Mouse (Mus musculus) heart, postnatal 4 days (tissue): ENCODE measurements around the gene Bcs1l. TPM values are rescaled to one million over a fixed set of nuclear protein-coding genes. Genes with fewer than 3 reads are reported as not detected.
A peak's percentile ranks its signal among the peaks of the same experiment; 100 is the strongest.

Experiments
- DNase-seq: peaks from one replicate; pipeline ENCODE4 v3.0.0; 2021
- total RNA-seq, 2 experiments: library from RNA; stranded (reverse); gene quantifications; 2 replicates each; pipeline ENCODE4 v1.2.3; 2021

Bcs1l gene
- 10 to 100 TPM; 21.7 to 22.5 TPM for total RNA-seq

DNA sequence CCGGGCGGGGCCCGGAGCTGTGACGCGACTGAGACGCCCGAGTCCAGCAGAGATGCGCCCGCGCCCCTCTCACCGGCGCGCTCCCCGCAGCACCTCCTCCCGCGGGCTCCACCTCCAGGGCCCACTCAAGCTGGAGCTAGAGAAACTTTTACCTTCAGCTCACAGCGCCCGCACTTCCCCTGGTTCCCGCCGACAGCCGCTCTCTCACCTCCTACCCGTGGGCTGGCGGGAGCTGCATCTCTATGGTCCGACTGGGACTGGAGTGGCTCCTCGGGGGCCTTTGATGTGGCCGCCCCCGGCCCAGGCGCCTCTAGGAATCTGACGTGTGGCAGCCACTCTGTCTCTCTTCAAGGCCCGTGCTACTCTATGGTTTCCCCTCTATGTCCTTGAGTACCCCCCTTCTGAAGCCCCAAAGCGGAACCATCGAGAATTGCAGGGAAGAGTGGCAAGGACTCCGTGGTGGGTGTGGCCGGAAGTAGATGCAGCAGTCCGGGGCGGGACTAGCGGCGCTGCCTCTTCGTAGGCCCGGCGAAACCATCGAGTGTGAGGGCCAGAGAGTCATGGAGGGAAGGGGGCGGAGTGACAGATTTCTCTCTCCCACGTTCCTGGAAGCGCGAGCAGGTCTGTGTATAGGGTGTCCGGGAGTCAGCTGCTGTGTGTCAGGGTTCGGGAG, at the start of gene Bcs1l, which contains the start of gene Zfp142:
Gene Bcs1l (plus strand): TSS at position 517 of the 673 bp plus-strand sequence.
Gene Zfp142 (minus strand): TSS at position 474 of the 673 bp plus-strand sequence.
- peak; percentile 99 for DNase-seq

- no peak for DNase-seq
Observed at GRCm38 (mm10) chr1:74538650-74539049, 49.4 kb upstream of the Bcs1l start.

DNA sequence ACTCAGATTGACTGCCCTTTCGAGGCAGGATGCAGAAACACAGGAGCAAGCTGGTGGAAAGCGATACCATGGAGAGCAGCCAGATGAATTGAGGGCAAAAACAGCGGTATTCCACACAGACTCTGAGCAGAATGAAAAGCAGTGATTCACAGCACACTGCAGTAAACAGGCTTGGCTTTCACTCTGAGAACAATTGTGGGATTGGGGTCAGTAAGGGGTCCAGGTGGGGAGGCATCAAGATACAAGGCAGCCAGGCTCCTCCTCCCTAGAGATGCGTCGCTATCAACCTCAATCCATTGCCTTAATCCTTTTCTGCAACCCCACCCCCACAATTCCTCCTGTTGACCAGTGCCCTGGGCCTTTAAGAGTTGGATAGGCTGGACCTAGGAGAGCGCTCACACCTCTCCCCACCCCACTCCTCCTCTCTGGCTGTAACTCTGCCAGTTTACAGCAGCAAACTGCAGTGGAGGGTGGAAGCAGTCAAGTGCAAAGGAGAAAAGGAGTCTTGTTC, 45.6 kb upstream of the Bcs1l start, which contains the start of gene Plcd4:
Gene Plcd4 (plus strand): TSS at position 438 of the 511 bp plus-strand sequence.
- DNase-seq, result no peak

GRCm38 (mm10) chr1:74544184-74544583, 43.9 kb upstream of the Bcs1l start, which contains the start of gene Usp37:
Gene Usp37 (minus strand): TSS chr1:74544284.
- no peak for DNase-seq

- no peak for DNase-seq
Observed at GRCm38 (mm10) chr1:74559061-74559460, 29.0 kb upstream of the Bcs1l start.

DNA sequence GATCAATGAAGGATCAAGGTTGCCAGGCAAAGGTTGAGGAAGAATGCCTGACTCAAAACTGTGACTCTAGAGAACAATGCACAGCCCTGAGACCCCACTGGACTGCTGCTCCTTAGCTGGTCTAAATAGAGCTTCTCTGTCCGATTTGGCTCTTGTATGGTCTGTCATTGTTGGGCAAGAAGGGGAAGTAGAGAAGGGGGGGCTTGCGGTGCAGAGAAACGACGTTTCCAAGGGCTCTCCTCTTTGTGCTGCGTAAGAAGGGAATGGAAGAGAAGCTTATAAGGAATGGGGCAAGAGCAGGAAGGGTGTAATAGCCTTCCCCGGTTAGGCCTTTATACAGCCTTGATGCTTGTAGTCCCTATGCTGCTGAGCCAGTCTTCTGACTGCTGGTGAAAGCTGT, 22.3 kb upstream of the Bcs1l start:
- DNase-seq, result no peak

DNA sequence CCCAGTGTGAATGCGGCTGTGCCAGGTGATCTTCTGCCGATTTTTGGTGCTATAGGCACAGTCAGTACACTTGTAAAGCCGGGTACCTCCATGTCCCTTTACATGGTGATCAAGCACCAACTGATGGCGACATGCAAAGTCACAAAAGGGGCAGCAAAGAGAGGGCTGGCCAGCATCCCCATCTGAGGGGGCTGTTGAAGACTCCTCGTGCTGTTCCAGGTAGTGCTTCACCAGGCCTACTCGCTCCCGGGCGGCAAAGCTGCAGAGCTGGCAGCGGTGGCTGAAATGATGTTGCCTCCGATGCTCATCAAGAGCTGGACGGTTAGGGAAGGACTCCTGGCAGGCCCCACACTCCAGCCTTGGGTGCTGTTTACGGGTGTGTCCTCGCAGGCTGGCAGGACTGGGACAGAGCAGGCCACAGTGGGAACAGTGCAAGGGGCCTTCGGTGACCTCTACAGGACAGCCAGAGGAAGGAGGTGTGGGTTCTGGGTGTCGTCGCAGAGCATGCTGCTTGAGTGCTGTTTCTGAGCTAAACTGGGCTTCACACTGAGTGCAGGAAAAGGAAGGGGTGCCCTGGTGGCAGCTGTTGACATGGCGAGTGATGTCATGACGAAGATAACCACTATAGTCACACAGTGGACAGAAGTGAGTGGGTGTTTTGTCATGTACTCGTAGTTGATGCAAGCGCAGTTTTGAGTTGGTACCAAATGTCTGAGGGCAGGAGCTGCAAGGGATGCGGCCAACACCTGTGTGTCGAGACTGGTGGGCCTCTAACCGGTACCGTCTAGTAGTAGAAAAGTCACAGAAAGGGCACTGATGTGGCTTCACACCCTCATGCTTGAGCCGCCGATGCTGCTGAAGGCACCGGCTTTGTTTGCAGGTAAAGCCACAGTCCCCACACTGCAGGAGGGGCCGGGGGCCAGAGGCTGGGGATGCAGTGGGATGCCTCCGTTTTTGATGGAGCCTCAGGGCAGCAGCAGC, 18.1 kb upstream of the Bcs1l start:
- DNase-seq, result no peak

- DNase-seq, result no peak
Observed at GRCm38 (mm10) chr1:74582621-74583020, 5.5 kb upstream of the Bcs1l start.

DNA sequence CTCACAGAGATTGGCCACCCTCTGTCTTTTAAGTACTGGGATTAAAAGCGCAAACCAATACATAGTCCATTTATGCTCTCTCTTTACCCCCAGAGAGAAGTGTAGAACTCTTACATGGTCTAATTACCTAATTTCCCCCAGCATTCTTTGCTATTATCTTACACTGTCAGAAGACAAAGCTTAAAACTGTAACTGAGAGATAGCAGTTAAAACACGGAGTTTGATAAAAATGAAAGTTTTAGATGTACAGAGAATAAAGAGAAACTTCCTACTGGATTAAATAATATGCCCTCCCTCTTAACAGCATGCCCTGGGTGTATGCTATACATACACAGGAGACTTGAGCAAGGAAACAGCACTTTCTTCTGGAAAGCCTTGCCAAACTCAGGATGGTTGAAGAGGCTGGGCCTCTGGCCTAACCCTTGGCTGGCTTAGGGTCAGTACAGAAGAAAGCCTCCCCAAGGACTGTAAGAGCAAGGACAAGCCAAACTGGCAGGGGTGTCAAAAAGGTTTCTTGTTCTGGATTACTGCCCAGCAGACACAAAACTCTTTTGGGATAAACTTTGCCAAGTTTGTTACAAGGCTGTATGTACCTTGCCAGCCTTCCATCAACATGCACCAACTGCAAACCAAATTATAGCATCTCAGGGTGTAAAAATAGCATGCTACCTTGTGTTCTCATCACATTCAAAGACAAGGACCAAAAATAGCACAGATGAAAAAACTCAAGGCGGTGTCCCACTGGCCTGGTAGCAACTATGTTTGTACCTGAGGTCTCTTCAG, 3.3 kb upstream of the Bcs1l start:
- no peak for DNase-seq

- peak; percentile 46 for DNase-seq
Observed at GRCm38 (mm10) chr1:74587233-74587772, 786 bp upstream of the Bcs1l start.

GRCm38 (mm10) chr1:74594434-74594833, 6.3 kb downstream of the Bcs1l start:
- DNase-seq, result no peak

DNA sequence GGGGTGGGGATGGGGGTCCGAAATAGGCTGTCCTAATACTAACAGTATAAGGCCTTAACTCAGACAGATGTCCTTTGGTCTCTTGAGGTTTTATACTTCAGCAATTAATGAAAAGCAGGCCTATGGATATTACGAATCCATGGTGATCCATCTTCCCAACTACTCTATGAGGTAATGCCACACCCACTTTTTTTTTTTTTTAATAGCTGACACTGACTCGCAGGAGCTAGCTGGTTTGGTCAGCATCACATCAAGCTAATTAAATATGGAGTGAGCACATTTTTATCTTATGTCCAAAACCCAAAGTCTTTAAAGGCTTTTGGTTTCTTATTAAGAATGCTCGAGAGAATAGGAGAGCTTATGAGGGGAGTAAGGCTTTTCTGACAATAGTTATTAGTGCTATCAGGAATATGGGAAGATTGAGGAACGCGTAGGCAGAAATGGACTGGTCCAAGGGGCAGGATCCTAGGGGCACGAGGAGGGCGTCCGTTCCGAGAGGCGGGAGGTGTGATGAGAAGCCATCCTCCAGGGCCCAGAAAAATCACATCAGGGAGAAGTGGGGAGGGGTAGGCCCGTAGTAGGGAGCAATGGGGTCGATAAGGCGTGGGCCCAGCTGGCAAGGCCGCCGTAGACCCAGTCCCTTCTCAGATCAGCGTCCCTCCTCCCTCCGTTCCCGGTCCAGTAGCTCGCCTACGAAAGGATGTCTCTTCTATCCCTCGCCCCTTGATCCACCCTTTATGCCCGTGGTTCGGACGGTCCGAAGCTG, 12.6 kb downstream of the Bcs1l start:
- DNase-seq, result no peak

- DNase-seq, result peak; percentile 86
Observed at GRCm38 (mm10) chr1:74601267-74601962, 13.3 kb downstream of the Bcs1l start, which contains the start of the genes Rnf25 and Stk36. Gene Rnf25 (minus strand): TSS chr1:74601397. Gene Stk36 (plus strand): TSS chr1:74601445.

GRCm38 (mm10) chr1:74624183-74624582, 36.1 kb downstream of the Bcs1l start:
- DNase-seq, result no peak

GRCm38 (mm10) chr1:74626076-74626475, 38.0 kb downstream of the Bcs1l start:
- DNase-seq, result no peak

- DNase-seq, result no peak
Observed at GRCm38 (mm10) chr1:74628001-74628400, 39.9 kb downstream of the Bcs1l start.

DNA sequence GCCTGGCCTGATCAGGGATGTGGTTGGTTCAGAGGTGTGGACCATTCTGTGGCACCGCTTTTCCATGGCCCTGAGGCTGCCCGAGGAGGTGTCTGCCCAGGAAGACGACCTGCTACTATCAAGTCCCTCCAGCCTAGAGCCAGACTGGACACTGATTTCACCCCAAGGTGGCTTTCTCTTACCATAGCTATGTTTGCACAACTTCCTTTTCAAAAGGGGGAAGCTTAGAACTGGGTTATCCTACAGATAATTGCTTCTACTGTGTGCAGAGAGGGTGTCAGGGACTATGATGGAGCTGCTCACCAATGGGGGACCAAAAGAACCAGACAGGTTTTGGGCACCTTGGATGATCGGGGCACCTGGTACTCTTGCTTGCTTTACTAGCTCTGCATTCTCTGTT, 44.6 kb downstream of the Bcs1l start:
- DNase-seq, result no peak
